10 mouse cellular contexts compared by ENCODE assay signal in genomic region chr7:49439136-49439535, GRCm38 (mm10).
DNase-seq lines count a peak whose midpoint lies in the region; ATAC-seq and TF ChIP-seq lines count a peak whose summit lies in the region.
"Had no signal": no experiment of that assay in that cellular context is flagged by ENCODE, and none has a peak within 500 bp of the region (broad histone marks: within the 10 kb centered on the region; RNA-seq: fewer than 3 reads in every experiment).

No protein-coding gene starts in this region.

- DNase-seq in cerebellum, adult 18-20 months, result peak; percentile 43 to 56
- no peak for DNase-seq in cerebellum, adult 11-12 months
- DNase-seq in neural tube, embryonic 10.5 days (ENCODE audit: extremely low spot score, low spot score), result peak; percentile 37
- no peak for DNase-seq in embryonic facial prominence, embryonic 14.5 days (ENCODE audit: low spot score)
- peak; percentile 54 for DNase-seq in lung, embryonic 14.5 days
- DNase-seq in frontal cortex, postnatal 10 days (ENCODE audit: low spot score in 2 of 2), result no peak

- H3K27ac ChIP-seq in neural tube, embryonic 15.5 days (replicated peaks), result no peak overlapping the region
- 0 out of 2 replicates have a peak overlapping the region, but pooled peaks have one; percentile 66 for H3K27ac ChIP-seq in embryonic facial prominence, embryonic 14.5 days (replicated peaks; ENCODE audit: low read depth, low read length)
- H3K27ac ChIP-seq in lung, embryonic 14.5 days (ENCODE audit: low read depth), result peak overlapping the region; percentile 51
- no peak overlapping the region for H3K27ac ChIP-seq in forebrain, embryonic 13.5 days
- H3K27ac ChIP-seq: hindbrain, embryonic 15.5 days; neural tube, embryonic 12.5 days had no signal

- peaks cover 10% of the 10 kb centered on the region; the same call in 1 of the 2 replicates for H3K4me1 ChIP-seq in neural tube, embryonic 15.5 days
- peaks cover 30% of the 10 kb centered on the region for H3K4me1 ChIP-seq in embryonic facial prominence, embryonic 14.5 days (ENCODE audit: control insufficient read depth, insufficient read depth, low read length)
- H3K4me1 ChIP-seq in lung, embryonic 14.5 days (ENCODE audit: insufficient read depth), result peaks cover 30% of the 10 kb centered on the region
- H3K4me1 ChIP-seq in forebrain, embryonic 13.5 days, result 0 out of 2 replicates have a peak, but pooled peaks cover 4% of the 10 kb centered on the region
- H3K4me1 ChIP-seq: neural tube, embryonic 12.5 days had no signal

- TF ChIP-seq CTCF in lung, embryonic 14.5 days (IDR thresholded peaks at IDR 0.05; ENCODE audit: low read depth), result peak; percentile 57

- ATAC-seq in neural tube, embryonic 15.5 days (ENCODE audit: low FRiP score), result no peak
- no peak for ATAC-seq in embryonic facial prominence, embryonic 14.5 days (ENCODE audit: low read depth)
- ATAC-seq in lung, embryonic 14.5 days (ENCODE audit: insufficient read depth), result peak; percentile 19; the same call in 1 of the 2 replicates
- no peak for ATAC-seq in forebrain, embryonic 13.5 days

- no peak overlapping the region for H3K4me2 ChIP-seq in neural tube, embryonic 15.5 days
- H3K4me2 ChIP-seq in embryonic facial prominence, embryonic 14.5 days (ENCODE audit: low read depth, low read length), result no peak overlapping the region
- no peak overlapping the region for H3K4me2 ChIP-seq in lung, embryonic 14.5 days
- no peak overlapping the region for H3K4me2 ChIP-seq in forebrain, embryonic 13.5 days
- H3K4me2 ChIP-seq: hindbrain, embryonic 15.5 days; neural tube, embryonic 12.5 days had no signal

- no peaks in the 10 kb centered on the region for H3K36me3 ChIP-seq in neural tube, embryonic 15.5 days
- H3K36me3 ChIP-seq in embryonic facial prominence, embryonic 14.5 days (ENCODE audit: control insufficient read depth, insufficient read depth, low read length), result no peaks in the 10 kb centered on the region
- no peaks in the 10 kb centered on the region for H3K36me3 ChIP-seq in lung, embryonic 14.5 days (ENCODE audit: insufficient read depth)
- no peaks in the 10 kb centered on the region for H3K36me3 ChIP-seq in forebrain, embryonic 13.5 days (ENCODE audit: poor library complexity, severe bottlenecking)
- H3K36me3 ChIP-seq: hindbrain, embryonic 15.5 days; neural tube, embryonic 12.5 days had no signal

- no peak overlapping the region for H3K9ac ChIP-seq in neural tube, embryonic 15.5 days (replicated peaks)
- H3K9ac ChIP-seq in embryonic facial prominence, embryonic 14.5 days (ENCODE audit: low read depth, low read length), result no peak overlapping the region
- H3K9ac ChIP-seq in lung, embryonic 14.5 days, result no peak overlapping the region
- no peak overlapping the region for H3K9ac ChIP-seq in forebrain, embryonic 13.5 days
- H3K9ac ChIP-seq: hindbrain, embryonic 15.5 days; neural tube, embryonic 12.5 days had no signal

- 66% methylated on average over 2 of the region's 2 CpGs for WGBS in neural tube, embryonic 15.5 days
- 59% methylated on average over 2 of the region's 2 CpGs for WGBS in embryonic facial prominence, embryonic 14.5 days
- 40% methylated on average over 2 of the region's 2 CpGs for WGBS in lung, embryonic 14.5 days
- WGBS in forebrain, embryonic 13.5 days, result 74% methylated on average over 2 of the region's 2 CpGs

- H3K4me3 ChIP-seq in neural tube, embryonic 15.5 days (replicated peaks), result no peak overlapping the region
- H3K4me3 ChIP-seq in embryonic facial prominence, embryonic 14.5 days (ENCODE audit: low read depth, low read length), result no peak overlapping the region
- H3K4me3 ChIP-seq in lung, embryonic 14.5 days (ENCODE audit: low read depth, low read length), result no peak overlapping the region
- H3K4me3 ChIP-seq in forebrain, embryonic 13.5 days, result no peak overlapping the region
- H3K4me3 ChIP-seq: hindbrain, embryonic 15.5 days; neural tube, embryonic 12.5 days had no signal

- H3K9me3 ChIP-seq in neural tube, embryonic 15.5 days (replicated peaks), result no peaks in the 10 kb centered on the region
- no peaks in the 10 kb centered on the region for H3K9me3 ChIP-seq in embryonic facial prominence, embryonic 14.5 days (ENCODE audit: control insufficient read depth, low read length)
- H3K9me3 ChIP-seq in lung, embryonic 14.5 days (ENCODE audit: low read depth, low read length), result no peaks in the 10 kb centered on the region
- H3K9me3 ChIP-seq in forebrain, embryonic 13.5 days (replicated peaks), result no peaks in the 10 kb centered on the region
- H3K9me3 ChIP-seq: hindbrain, embryonic 15.5 days; neural tube, embryonic 12.5 days had no signal

- no peaks in the 10 kb centered on the region for H3K27me3 ChIP-seq in neural tube, embryonic 15.5 days (replicated peaks)
- H3K27me3 ChIP-seq in embryonic facial prominence, embryonic 14.5 days (replicated peaks; ENCODE audit: control insufficient read depth, insufficient read depth, low read length), result no peaks in the 10 kb centered on the region
- no peaks in the 10 kb centered on the region for H3K27me3 ChIP-seq in lung, embryonic 14.5 days (ENCODE audit: insufficient read depth, low read length)
- H3K27me3 ChIP-seq in forebrain, embryonic 13.5 days, result no peaks in the 10 kb centered on the region
- H3K27me3 ChIP-seq: hindbrain, embryonic 15.5 days; neural tube, embryonic 12.5 days had no signal

Comparison
In these comparisons a context has a peak if more than half of its experiments do, and no peak if none do; other contexts are left out.
1. DNase-seq: peak in cerebellum, adult 18-20 months (2 of 2), neural tube, embryonic 10.5 days (single experiment) and lung, embryonic 14.5 days (single experiment); none in cerebellum, adult 11-12 months (single experiment), embryonic facial prominence, embryonic 14.5 days (single experiment) and frontal cortex, postnatal 10 days (0 of 2).
2. H3K27ac ChIP-seq: peak in embryonic facial prominence, embryonic 14.5 days (single experiment) and lung, embryonic 14.5 days (single experiment); none in neural tube, embryonic 15.5 days (single experiment) and forebrain, embryonic 13.5 days (single experiment).